Mouse (Mus musculus) heart, adult 2 months (tissue): ENCODE data around the gene Scarf1. TPM values are rescaled to one million over a fixed set of nuclear protein-coding genes. Genes with fewer than 3 reads are reported as not detected.

Experiments used
- DNase-seq, 2 experiments: peaks; one replicate each; pipeline ENCODE4 v3.0.0; 2021
- H3K27ac ChIP-seq: fragments of 200-600 bp; 2 replicates; pipeline ENCODE4 v1.8.1; 2022
- H3K27me3 ChIP-seq: fragments of 200-500 bp; 2 replicates; pipeline ENCODE4 v1.6.1; 2012; ENCODE audit warnings: mild to moderate bottlenecking, low read length, inconsistent platforms, mixed read lengths; ENCODE audit not compliant: control insufficient read depth, insufficient read depth
- H3K36me3 ChIP-seq: fragments of 200-500 bp; 2 replicates; pipeline ENCODE4 v1.6.1; 2012; ENCODE audit warnings: low read length, inconsistent platforms; ENCODE audit not compliant: control insufficient read depth, insufficient read depth
- H3K4me1 ChIP-seq: fragments of 200-500 bp; 2 replicates; pipeline ENCODE4 v1.6.1; 2011; ENCODE audit warnings: low read length; ENCODE audit not compliant: control insufficient read depth, insufficient read depth
- H3K4me3 ChIP-seq: fragments of 200-600 bp; 2 replicates; pipeline ENCODE4 v1.8.1; 2022
- H3K79me2 ChIP-seq: fragments of 200-500 bp; replicated peaks from 2 replicates; pipeline ENCODE4 v1.6.1; 2012; ENCODE audit warnings: mild to moderate bottlenecking, inconsistent platforms, low read length, moderate library complexity, mixed read lengths; ENCODE audit not compliant: control insufficient read depth, insufficient read depth
- H3K9ac ChIP-seq: fragments of 200-500 bp; 2 replicates; pipeline ENCODE4 v1.6.1; 2012; ENCODE audit warnings: low read depth, mild to moderate bottlenecking, control low read depth, inconsistent platforms, low read length, mixed read lengths
- CTCF ChIP-seq: fragments of 200-600 bp; IDR thresholded peaks from 2 replicates; pipeline ENCODE4 v1.8.1; 2022; ENCODE audit warnings: antibody characterized with exemption, mild to moderate bottlenecking, moderate library complexity
- EP300 ChIP-seq: fragments of 200-500 bp; IDR thresholded peaks from 2 replicates; pipeline ENCODE4 v1.6.1; 2011; ENCODE audit warnings: low read depth, low read length, control low read depth; ENCODE audit not compliant: insufficient read depth
- POLR2A ChIP-seq: fragments of 200-500 bp; IDR thresholded peaks from 2 replicates; pipeline ENCODE4 v1.6.1; 2011; ENCODE audit warnings: mild to moderate bottlenecking, low read depth, low read length, control low read depth; ENCODE audit not compliant: insufficient read depth
- WGBS: fragments of 180-500 bp; shearing (Covaris S2); methylation state at CpG from one replicate; pipeline ENCODE4 v1.1.7; 2018; 5-methylcytosine and 5-hydroxymethylcytosine counted together
- intact Hi-C: fragments of 180-260 bp; cut with DNase I; formaldehyde crosslinking; loops from one replicate; pipeline ENCODE4 v1.15.1; 2025
- polyA plus RNA-seq: library from polyadenylated mRNA; depleted of rRNA; stranded (reverse); fragments of >200 nt; gene quantifications from 2 replicates; pipeline ENCODE4 v1.2.3, GENCODE M21; 2012
- total RNA-seq, 2 experiments: library from RNA; stranded (reverse); gene quantifications; 2 replicates each; pipeline ENCODE4 v1.2.3; 2021

Scarf1 gene
- total and polyA plus RNA-seq, 3 experiments: 7.6 to 18.1 (median 8.5) TPM

GRCm38 (mm10) chr11:75536255-75537024, 23.1 kb downstream of the Scarf1 start:
- WGBS: 96% methylated on average over 12 of the region's 12 CpGs
- TF ChIP-seq CTCF (no peak), EP300 (no peak), POLR2A (no peak)
- H3K4me1 ChIP-seq: peaks cover 18% of the 10 kb centered on the region
- H3K36me3 ChIP-seq: no peaks in the 10 kb centered on the region
- intact Hi-C loops: no loop called here
- H3K9ac ChIP-seq: no peak overlapping the region
- no peak for DNase-seq
- no peak overlapping the region for H3K4me3 ChIP-seq
- H3K79me2 ChIP-seq: no peaks in the 10 kb centered on the region
- H3K27ac ChIP-seq: no peak overlapping the region
- no peaks in the 10 kb centered on the region for H3K27me3 ChIP-seq

- TF ChIP-seq POLR2A: no peak
- TF ChIP-seq CTCF: no peak
- TF ChIP-seq EP300: no peak
- DNase-seq: no peak
- H3K9ac ChIP-seq: no peak overlapping the region
- H3K4me3 ChIP-seq: no peak overlapping the region
- no peak overlapping the region; the same call in 1 of the 2 replicates for H3K27ac ChIP-seq
- no peaks in the 10 kb centered on the region for H3K36me3 ChIP-seq
- intact Hi-C loops: no loop called here
- H3K79me2 ChIP-seq: no peaks in the 10 kb centered on the region
- H3K27me3 ChIP-seq: no peaks in the 10 kb centered on the region
- H3K4me1 ChIP-seq: peaks cover 18% of the 10 kb centered on the region
- 85% methylated on average over 8 of the region's 8 CpGs for WGBS
Observed at GRCm38 (mm10) chr11:75537025-75537414, 23.7 kb downstream of the Scarf1 start.

DNA sequence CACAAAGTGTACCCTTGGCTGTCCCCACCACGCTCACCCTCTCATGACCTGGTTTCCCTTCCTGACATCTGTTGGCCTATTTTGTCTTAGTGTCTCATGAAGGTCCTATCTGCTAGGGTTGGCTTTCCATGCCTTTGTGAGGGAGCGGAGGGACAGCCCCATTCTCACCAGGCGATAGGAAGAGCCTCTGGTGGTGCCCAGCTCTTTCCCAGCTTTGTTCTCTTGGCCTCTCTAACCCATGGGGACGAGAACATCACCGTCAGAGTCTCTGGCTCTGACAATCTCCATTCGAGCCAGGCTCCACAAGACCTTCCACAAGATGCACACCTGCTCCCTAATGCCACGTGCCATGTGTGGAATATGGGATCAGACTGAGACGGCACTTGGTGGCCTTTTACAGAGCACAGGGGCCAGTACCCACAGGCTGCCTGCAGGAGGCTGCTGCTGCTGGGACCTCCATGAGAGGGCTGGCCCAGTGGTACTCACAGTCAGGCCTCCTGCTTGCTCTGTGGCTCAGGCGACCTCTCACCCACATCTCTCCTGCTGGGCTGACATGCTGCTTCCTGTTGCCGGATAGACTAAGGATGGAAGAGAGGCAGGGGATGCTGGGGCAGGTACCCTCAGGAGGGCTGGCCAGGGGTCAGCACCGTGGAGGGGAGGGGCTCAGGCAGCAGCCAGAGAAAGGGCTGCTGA, 24.3 kb downstream of the Scarf1 start:
- Histone ChIP-seq H3K36me3 (no peaks in the 10 kb centered on the region), H3K9ac (peak overlapping the region; percentile 9; the same call in 1 of the 2 replicates), H3K4me1 (peaks cover 18% of the 10 kb centered on the region), H3K27ac (peak overlapping the region; percentile 62), H3K4me3 (no peak overlapping the region), H3K27me3 (no peaks in the 10 kb centered on the region), H3K79me2 (no peaks in the 10 kb centered on the region)
- 45% methylated on average over 11 of the region's 11 CpGs for WGBS
- DNase-seq: peak in 1 of 2 experiments; percentile 48
- intact Hi-C loops: no loop called here
- TF ChIP-seq CTCF: peak; percentile 28; the same call in 1 of the 2 replicates
- TF ChIP-seq EP300: no peak

- no peak for DNase-seq
- peak overlapping the region; percentile 62 for H3K27ac ChIP-seq
- TF ChIP-seq POLR2A: no peak
- TF ChIP-seq CTCF: no peak
- TF ChIP-seq EP300: no peak
- no peaks in the 10 kb centered on the region for H3K79me2 ChIP-seq
- 45% methylated on average over 9 of the region's 9 CpGs for WGBS
- no peak overlapping the region for H3K4me3 ChIP-seq
- peaks cover 15% of the 10 kb centered on the region for H3K4me1 ChIP-seq
- no peaks in the 10 kb centered on the region for H3K27me3 ChIP-seq
- intact Hi-C loops: no loop called here
- H3K9ac ChIP-seq: no peak overlapping the region
- no peaks in the 10 kb centered on the region for H3K36me3 ChIP-seq
Observed at GRCm38 (mm10) chr11:75538184-75538969, 25.0 kb downstream of the Scarf1 start.

DNA sequence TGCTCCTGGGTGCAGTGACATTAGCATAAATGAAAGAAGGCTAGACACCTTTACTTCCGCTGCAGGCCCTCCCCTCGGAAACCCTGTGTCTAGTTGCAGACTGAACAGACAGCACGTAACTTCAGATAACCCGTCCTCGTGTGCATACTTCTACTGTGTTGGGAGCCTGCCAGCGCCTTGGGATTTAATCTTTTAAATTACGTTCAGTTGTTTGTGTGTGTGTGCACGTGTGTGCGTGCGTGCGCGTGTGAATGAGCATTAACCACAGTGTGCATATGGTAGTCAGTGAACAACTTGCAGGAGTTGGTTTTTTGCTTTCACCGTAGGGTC, 25.6 kb downstream of the Scarf1 start:
- 80% methylated on average over 13 of the region's 13 CpGs for WGBS
- peaks cover 15% of the 10 kb centered on the region for H3K4me1 ChIP-seq
- intact Hi-C loops: no loop called here
- H3K4me3 ChIP-seq: no peak overlapping the region
- no peaks in the 10 kb centered on the region for H3K79me2 ChIP-seq
- DNase-seq: no peak
- no peaks in the 10 kb centered on the region for H3K27me3 ChIP-seq
- no peak overlapping the region for H3K27ac ChIP-seq
- no peaks in the 10 kb centered on the region for H3K36me3 ChIP-seq
- no peak for TF ChIP-seq EP300
- no peak for TF ChIP-seq CTCF
- TF ChIP-seq POLR2A: no peak
- no peak overlapping the region for H3K9ac ChIP-seq
